Mouse (Mus musculus): ENCODE measurements around the gene Samt1. TPM values are rescaled to one million over a fixed set of nuclear protein-coding genes. Genes with fewer than 3 reads are reported as not detected.

Gene Samt1
- polyA plus RNA-seq (2012; rRNA removed) = not detected in 2 replicates

DNA sequence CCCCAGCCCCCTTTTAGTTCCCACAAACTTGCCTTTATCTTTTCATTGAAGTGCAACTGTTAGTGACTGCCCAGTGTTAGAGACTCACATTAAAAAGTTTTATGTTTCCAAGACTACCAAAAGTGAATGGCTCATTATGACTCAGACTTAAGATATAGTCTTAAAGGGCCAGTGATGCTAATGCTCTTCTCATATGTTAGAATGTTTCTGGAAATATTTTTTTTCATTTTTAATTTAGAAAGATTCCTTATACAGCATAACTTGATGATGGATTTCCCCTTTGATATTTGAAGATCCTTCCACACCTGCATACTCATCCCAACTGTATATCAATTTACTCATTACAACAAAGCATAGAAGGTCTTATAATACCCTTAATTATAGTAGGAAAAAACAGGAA lies at the start of gene Samt1:
TSS of gene Samt1 (minus strand) at position 101 of the 400 bp plus-strand sequence.

DNA sequence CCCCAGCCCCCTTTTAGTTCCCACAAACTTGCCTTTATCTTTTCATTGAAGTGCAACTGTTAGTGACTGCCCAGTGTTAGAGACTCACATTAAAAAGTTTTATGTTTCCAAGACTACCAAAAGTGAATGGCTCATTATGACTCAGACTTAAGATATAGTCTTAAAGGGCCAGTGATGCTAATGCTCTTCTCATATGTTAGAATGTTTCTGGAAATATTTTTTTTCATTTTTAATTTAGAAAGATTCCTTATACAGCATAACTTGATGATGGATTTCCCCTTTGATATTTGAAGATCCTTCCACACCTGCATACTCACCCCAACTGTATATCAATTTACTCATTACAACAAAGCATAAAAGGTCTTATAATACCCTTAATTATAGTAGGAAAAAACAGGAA lies 42.5 kb upstream of the Samt1 start, which contains the start of gene Gm10057:
TSS of gene Gm10057 (minus strand) at position 101 of the 400 bp plus-strand sequence.

DNA sequence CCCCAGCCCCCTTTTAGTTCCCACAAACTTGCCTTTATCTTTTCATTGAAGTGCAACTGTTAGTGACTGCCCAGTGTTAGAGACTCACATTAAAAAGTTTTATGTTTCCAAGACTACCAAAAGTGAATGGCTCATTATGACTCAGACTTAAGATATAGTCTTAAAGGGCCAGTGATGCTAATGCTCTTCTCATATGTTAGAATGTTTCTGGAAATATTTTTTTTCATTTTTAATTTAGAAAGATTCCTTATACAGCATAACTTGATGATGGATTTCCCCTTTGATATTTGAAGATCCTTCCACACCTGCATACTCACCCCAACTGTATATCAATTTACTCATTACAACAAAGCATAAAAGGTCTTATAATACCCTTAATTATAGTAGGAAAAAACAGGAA lies 21.3 kb upstream of the Samt1 start, which contains the start of gene 4921511M17Rik:
TSS of gene 4921511M17Rik (minus strand) at position 101 of the 400 bp plus-strand sequence.

Other genes starting within 250 kb of the Samt1 start
- 0.79 and 1.1 TPM in 2 replicates for gene Spin2c, start 180.4 kb downstream of the Samt1 start, polyA plus RNA-seq (2012; rRNA removed)
- gene 4921511M17Rik, start 21.2 kb upstream of the Samt1 start, polyA plus RNA-seq (2012; rRNA removed) = not detected in 2 replicates
- not detected in 2 replicates for gene Gm10057, start 42.4 kb upstream of the Samt1 start, polyA plus RNA-seq (2012; rRNA removed)
- not detected in 2 replicates for gene Gm15140, start 108.0 kb upstream of the Samt1 start, polyA plus RNA-seq (2012; rRNA removed)